Mouse (Mus musculus) limb, embryonic 10.5 days (tissue): ENCODE measurements around the gene 4930578G10Rik. TPM values are rescaled to one million over a fixed set of nuclear protein-coding genes. Genes with fewer than 3 reads are reported as not detected.
"Not testable (repeated sequence)": the region's sequence is repeated elsewhere in the genome, so short reads cannot be mapped to it uniquely, and the experiment has no call there.

Source experiments
- DNase-seq: peaks from one replicate; pipeline ENCODE4 v3.0.0-alpha.2; 2017; ENCODE audit warnings: low spot score
- H3K27ac ChIP-seq: fragments of 300-500 bp; sonication (generic); 2 replicates; pipeline ENCODE4 v1.5.1; 2016; ENCODE audit warnings: mild to moderate bottlenecking
- H3K27me3 ChIP-seq: fragments of 300-500 bp; sonication (generic); 2 replicates; pipeline ENCODE4 v1.6.1; 2016; ENCODE audit warnings: low read depth, mild to moderate bottlenecking; ENCODE audit not compliant: poor library complexity, severe bottlenecking
- H3K36me3 ChIP-seq: fragments of 300-500 bp; sonication (generic); 2 replicates; pipeline ENCODE4 v1.6.1; 2016; ENCODE audit warnings: mild to moderate bottlenecking, moderate library complexity
- H3K4me1 ChIP-seq: fragments of 300-500 bp; sonication (generic); 2 replicates; pipeline ENCODE4 v1.6.1; 2016
- H3K4me3 ChIP-seq: fragments of 300-500 bp; sonication (generic); 2 replicates; pipeline ENCODE4 v1.5.1; 2016; ENCODE audit warnings: mild to moderate bottlenecking, moderate library complexity
- H3K9me3 ChIP-seq: fragments of 300-500 bp; sonication (generic); replicated peaks from 2 replicates; pipeline ENCODE4 v1.6.1; 2016; ENCODE audit warnings: mild to moderate bottlenecking
- WGBS: fragments of 180-500 bp; shearing (Covaris S2); methylation state at CpG from one replicate; pipeline ENCODE4 v1.1.7; 2016; 5-methylcytosine and 5-hydroxymethylcytosine counted together
- polyA plus RNA-seq: library from polyadenylated mRNA; unstranded; fragments of >200 nt; fragmentation: Nextera tagmentation; extraction: Ambion mirVana; gene quantifications from 2 replicates; pipeline ENCODE4 v1.2.1, GENCODE M21; 2016

4930578G10Rik gene
- not detected in 2 replicates for polyA plus RNA-seq

DNA sequence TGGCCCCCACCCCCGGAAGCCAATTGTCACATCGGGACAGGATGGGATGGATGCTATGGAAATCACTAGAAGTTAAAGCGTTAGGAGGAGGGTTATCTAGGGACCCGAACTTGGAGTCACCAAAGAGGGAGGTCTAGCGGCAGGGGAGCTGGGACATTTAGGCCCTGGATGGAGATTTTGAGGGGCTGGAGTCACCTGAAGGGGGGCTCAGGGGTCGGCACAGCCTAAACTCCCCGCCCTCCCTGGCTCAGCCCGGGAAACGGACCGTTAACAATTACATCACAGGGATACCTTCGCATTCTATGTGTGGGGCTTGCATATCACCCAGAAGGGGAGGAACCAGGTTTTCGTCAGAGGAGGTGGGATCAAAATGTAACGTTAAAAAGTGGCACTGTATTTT lies at the start of gene 4930578G10Rik:
Gene 4930578G10Rik (plus strand): TSS at position 301 of the 400 bp plus-strand sequence.
- not testable (repeated sequence) for H3K27me3 ChIP-seq, H3K27ac ChIP-seq, H3K4me3 ChIP-seq, H3K36me3 ChIP-seq, H3K9me3 ChIP-seq, H3K4me1 ChIP-seq, DNase-seq
- WGBS = no CpG with 5 or more reads among the region's 13 CpGs

DNA sequence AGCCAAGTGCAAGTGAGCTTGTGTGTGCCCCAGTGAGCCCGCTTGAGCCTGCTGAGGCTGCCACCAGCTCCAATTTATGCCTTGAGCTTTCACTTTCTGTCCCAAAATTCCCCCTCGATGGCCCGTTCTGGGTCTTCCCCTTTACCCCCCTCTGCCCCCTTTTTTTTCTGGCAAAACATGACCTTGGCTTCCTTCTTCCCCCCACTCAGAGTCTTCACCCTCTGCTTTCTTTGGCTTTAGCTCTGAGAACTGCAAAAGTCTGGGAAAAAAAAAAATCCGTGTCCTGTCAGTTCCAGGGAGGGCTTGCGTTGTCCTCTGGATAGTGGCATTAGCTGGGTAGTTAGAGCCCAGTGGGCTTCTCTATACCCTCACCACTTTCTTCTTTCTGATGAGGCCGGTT lies 21.1 kb downstream of the 4930578G10Rik start, which contains the start of gene Ccl19:
Gene Ccl19 (minus strand): TSS at position 101 of the 400 bp plus-strand sequence.
- H3K27ac ChIP-seq, H3K9me3 ChIP-seq, H3K4me1 ChIP-seq, H3K4me3 ChIP-seq, H3K27me3 ChIP-seq, H3K36me3 ChIP-seq, DNase-seq: not testable (repeated sequence)
- WGBS = no CpG with 5 or more reads among the region's 6 CpGs

DNA sequence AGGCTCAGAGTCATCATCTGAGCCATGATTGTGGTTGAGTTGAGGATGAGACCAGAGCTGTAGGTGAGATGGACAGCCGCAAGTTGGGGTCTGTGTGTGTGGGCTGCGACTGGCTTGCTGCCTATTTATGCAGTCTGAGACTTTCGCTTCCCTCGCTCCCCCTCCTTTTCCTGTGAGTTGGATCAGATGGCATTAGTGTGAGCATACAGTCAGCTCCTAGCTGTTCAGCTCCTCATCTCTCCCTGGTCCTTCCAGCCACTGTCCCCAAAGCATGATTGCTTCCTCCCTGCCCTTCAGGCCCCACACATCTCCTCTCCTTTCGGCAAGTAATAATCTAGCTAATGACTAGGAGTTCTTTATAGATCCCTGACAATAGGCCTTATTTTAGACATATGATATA lies 38.5 kb downstream of the 4930578G10Rik start, which contains the start of gene Ccl21a:
Gene Ccl21a (minus strand): TSS at position 101 of the 400 bp plus-strand sequence.
- not testable (repeated sequence) for H3K27me3 ChIP-seq, H3K9me3 ChIP-seq, DNase-seq, H3K36me3 ChIP-seq, H3K4me3 ChIP-seq, H3K27ac ChIP-seq, H3K4me1 ChIP-seq
- WGBS = no CpG with 5 or more reads among the region's 5 CpGs

DNA sequence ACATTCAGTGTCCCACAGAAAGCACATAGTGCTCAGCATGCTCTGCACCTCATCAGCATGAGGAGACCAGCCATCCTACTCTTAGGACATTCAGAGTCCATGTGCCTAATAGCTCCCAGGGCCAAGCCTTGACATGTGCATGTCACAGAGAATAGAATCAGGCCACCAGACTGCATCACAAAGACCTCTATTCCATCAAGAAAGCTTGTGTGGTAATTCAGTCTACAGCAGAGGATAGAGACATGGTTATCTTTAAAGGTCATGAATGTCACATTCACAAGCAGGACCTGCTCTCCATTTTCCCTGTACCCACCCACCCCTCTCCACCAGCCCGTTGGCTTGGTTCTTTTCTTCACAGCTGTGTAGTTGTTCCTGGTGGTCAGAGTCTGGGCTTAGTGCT lies 118.4 kb downstream of the 4930578G10Rik start, which contains the start of gene Fam205a1:
Gene Fam205a1 (minus strand): TSS at position 101 of the 400 bp plus-strand sequence.
- not testable (repeated sequence) for H3K27me3 ChIP-seq, H3K4me1 ChIP-seq, H3K4me3 ChIP-seq, H3K36me3 ChIP-seq, H3K9me3 ChIP-seq, DNase-seq, H3K27ac ChIP-seq
- WGBS = 100% methylated on average over 1 of the region's 1 CpGs

DNA sequence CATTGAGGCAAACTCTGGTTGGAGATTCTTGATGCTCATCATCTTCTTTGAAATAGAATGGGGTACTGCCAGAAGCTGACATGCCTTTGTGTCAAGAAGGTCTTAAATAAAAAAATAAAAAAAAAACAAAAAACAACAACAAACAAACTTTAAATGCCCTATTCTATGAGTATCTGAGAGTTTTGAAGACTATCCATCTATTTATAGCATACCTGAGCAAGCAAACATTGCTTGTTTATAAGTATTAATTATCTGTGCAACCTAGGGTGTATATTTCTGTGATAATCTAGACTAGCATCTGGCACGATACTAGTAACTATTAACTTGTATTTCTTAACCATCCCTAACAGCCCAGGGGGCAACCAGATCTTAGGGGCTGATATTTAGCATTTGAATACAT lies 121.3 kb downstream of the 4930578G10Rik start, which contains the start of gene Gm12394:
Gene Gm12394 (minus strand): TSS at position 101 of the 400 bp plus-strand sequence.
- not testable (repeated sequence) for H3K9me3 ChIP-seq, DNase-seq, H3K4me1 ChIP-seq, H3K36me3 ChIP-seq, H3K27me3 ChIP-seq, H3K27ac ChIP-seq, H3K4me3 ChIP-seq
- WGBS = 82% methylated on average over 1 of the region's 1 CpGs

DNA sequence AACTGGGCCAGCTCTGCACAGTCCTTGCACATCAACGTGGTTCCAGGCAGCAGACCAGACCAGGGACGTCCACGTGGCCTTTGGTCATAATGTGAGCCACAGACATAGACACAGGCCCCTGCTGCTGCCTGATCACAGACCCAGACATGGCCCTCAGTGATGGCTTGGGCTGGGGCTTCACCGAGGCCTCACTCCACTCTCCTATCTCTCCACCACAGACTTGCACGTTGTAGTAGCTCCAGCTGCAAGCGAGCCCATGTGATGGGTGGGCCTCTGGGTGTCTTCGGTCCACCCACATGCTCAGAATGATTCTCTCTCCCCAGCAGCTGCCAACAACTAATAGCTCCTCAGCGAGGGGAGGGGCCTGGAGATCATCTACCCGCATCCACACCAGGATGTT lies 125.1 kb downstream of the 4930578G10Rik start:
- WGBS = 84% methylated on average over 9 of the region's 9 CpGs
- not testable (repeated sequence) for H3K4me3 ChIP-seq, H3K36me3 ChIP-seq, H3K27me3 ChIP-seq, H3K4me1 ChIP-seq, H3K9me3 ChIP-seq, H3K27ac ChIP-seq, DNase-seq

DNA sequence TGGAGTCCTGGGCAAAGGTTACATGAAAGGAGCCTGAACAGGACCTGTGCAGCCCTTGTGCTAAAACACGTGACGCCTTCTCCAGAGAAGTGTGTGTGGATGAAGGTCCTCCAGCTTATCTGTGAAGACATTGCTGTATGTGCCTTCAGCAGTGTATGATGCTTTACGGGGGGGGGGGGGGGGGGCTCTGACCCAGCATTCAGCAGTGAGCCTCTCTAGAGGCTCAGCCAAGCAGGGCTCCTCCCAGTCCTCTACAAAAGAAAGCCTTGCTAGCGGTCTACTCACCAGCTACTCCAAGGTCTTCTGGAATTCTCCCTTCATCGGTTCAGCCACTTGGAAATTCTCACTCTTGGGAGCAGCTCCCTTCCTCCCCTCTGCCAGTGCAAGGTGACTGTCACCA lies 128.1 kb downstream of the 4930578G10Rik start:
- not testable (repeated sequence) for H3K4me3 ChIP-seq, H3K27me3 ChIP-seq, H3K36me3 ChIP-seq, DNase-seq, H3K4me1 ChIP-seq, H3K27ac ChIP-seq, H3K9me3 ChIP-seq
- 87% methylated on average over 5 of the region's 5 CpGs for WGBS

DNA sequence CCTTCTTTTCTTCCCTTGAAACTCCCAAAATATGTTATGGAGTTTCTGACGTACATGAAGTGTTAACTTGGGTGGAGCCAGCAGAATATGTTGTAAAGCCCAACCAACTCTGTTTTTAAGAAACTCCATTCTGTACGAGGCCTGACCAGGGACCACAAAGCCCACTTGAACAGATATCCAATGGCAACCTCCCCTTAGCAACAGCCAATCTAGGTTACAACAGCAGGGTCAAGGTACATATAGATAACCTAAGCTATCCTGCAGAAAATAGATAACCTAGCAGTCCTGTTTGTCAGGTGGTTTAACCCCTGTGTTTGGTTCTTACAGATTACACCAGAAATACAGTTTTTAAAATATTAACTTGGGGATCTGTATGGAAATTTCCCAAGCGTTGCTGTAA lies 132.0 kb downstream of the 4930578G10Rik start:
- DNase-seq = no peak
- H3K9me3 ChIP-seq = no peaks in the 10 kb centered on the region
- no peak overlapping the region for H3K4me3 ChIP-seq
- H3K36me3 ChIP-seq = no peaks in the 10 kb centered on the region
- 82% methylated on average over 3 of the region's 3 CpGs for WGBS
- no peaks in the 10 kb centered on the region for H3K4me1 ChIP-seq
- no peaks in the 10 kb centered on the region for H3K27me3 ChIP-seq
- H3K27ac ChIP-seq = no peak overlapping the region

DNA sequence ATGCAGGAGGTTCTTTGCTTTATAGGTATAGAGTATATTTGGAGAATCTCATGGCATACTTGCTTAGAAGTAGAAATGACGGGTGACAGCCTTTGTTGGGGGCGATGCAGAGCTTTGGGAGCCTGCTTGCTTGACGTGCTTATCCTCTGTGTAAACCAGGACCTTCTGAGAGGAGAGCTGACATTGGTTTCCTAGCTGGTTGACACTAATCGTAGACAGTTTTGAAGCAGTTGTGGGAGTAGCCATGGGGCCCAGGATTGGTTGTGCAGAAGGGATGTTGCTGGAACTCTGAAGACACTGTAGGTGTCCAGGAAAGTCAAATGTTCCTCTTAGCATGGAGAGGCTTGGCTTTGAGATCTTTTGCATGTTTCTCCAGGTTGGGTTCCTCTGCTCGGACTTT lies 132.8 kb downstream of the 4930578G10Rik start:
- WGBS = 90% methylated on average over 5 of the region's 5 CpGs
- H3K4me1 ChIP-seq = no peaks in the 10 kb centered on the region

DNA sequence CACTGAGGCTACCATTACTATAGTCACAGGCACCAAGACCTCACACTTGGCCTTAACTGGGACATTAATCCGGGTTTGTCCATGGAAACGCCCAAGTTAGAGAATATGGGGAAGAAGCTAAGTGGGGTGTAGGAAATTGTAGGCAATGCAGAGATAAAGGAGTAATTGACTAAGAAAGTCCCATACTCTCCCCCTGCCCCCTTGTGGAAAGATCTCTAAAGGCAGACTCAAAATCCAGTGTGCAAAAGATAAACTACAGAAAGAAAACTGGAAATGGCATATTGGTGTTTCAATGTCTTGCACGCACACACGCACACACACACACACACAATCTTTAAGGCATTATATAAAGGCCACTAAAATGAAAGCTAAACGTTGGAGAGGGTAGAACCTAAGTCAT lies 135.4 kb downstream of the 4930578G10Rik start:
- H3K4me3 ChIP-seq = no peak overlapping the region
- H3K27ac ChIP-seq = no peak overlapping the region
- H3K36me3 ChIP-seq = no peaks in the 10 kb centered on the region
- no peaks in the 10 kb centered on the region for H3K27me3 ChIP-seq
- H3K4me1 ChIP-seq = no peaks in the 10 kb centered on the region
- no peaks in the 10 kb centered on the region for H3K9me3 ChIP-seq
- 83% methylated on average over 5 of the region's 5 CpGs for whole genome bisulfite sequencing
- no peak for DNase-seq

More for the DNA sequence above, 132.8 kb downstream of the 4930578G10Rik start:
- Histone ChIP-seq H3K27me3 (no peaks in the 10 kb centered on the region), H3K27ac (no peak overlapping the region), H3K36me3 (no peaks in the 10 kb centered on the region), H3K9me3 (no peaks in the 10 kb centered on the region), H3K4me3 (no peak overlapping the region)
- no peak for DNase-seq

DNA sequence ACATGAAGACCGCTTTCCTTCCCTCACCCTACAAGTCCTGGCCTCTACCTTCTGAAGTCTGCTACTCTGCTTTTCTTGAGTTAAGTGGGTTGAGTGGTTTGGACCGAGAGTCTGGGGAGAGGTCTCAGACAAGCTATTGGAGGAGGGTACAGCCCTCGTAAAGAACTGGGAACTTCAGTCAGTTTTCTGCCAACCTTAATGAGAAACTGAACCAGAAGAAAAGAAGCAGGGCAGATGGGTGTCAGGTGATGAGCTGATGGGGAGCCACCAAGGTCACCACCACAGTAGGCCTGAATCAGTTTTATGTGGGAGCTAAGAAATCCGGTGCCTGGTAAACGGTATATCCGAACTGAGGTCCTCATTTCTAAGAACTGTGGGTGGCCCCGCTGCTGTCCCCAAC lies 136.8 kb downstream of the 4930578G10Rik start:
- Histone ChIP-seq H3K4me3 (no peak overlapping the region), H3K4me1 (no peaks in the 10 kb centered on the region), H3K27me3 (no peaks in the 10 kb centered on the region), H3K27ac (no peak overlapping the region), H3K9me3 (no peaks in the 10 kb centered on the region), H3K36me3 (no peaks in the 10 kb centered on the region)
- no peak for DNase-seq
- 87% methylated on average over 7 of the region's 7 CpGs for WGBS

DNA sequence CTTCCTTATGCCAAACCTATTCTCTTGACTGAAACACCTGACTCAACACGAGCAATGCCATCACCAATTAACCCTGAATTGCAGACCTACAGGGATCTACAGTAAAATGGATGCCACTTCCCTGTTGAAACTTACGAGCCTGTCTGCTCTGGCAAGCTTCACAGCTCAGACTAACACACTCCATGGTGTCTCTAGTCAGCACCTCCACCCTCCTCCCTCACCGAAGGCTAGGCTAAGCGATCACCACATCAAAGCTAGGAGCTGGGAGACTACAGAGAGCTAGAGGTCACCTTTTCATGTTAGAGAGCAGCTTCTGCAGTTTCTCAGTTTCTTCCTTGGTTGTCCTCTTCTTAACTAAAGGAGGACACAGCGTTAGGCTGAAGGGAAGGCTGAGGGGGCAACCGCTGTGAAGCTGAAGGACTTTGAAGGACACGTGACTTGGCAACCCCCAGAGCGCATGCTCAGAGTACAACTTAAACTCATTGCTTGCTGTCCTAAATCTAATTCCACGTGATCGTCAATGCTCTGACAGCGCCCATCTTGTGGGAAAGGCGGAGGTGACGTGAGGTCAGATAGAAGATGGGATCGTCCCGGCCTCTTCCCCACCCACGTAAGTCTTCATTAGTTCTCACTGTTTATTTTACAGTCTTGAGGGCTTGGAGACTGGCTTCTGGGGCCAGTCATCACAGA lies 137.5 kb downstream of the 4930578G10Rik start:
- Histone ChIP-seq H3K27me3 (no peaks in the 10 kb centered on the region), H3K4me3 (no peak overlapping the region), H3K36me3 (no peaks in the 10 kb centered on the region), H3K9me3 (no peaks in the 10 kb centered on the region), H3K27ac (no peak overlapping the region), H3K4me1 (no peaks in the 10 kb centered on the region)
- 72% methylated on average over 16 of the region's 16 CpGs for WGBS
- DNase-seq = no peak

DNA sequence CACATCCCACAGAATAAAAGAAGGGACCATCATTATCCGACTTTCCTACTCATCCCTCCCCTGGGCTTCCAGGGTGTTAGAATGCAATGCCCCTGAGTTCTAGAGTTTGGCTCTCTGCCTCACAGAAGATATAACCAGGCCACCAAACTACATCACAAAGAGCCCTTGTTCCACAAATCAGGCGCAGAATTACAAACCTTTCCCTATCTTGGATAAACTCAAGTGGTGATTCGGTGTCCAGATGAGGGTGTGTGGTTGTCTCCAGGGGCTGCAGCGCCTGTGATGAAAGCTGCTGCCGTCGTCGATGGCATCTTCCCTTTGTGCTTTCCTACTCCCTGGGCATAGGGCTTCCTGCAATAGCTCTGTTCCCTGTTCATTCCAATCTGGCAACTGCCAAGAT lies 138.8 kb downstream of the 4930578G10Rik start, which contains the start of gene Fam205c:
Gene Fam205c (minus strand): TSS at position 101 of the 400 bp plus-strand sequence.
- Histone ChIP-seq H3K27me3 (no peaks in the 10 kb centered on the region), H3K27ac (no peak within 1 kb of the TSS), H3K4me3 (no peak within 1 kb of the TSS), H3K9me3 (no peaks in the 10 kb centered on the region), H3K36me3 (no peaks in the 10 kb centered on the region), H3K4me1 (no peaks in the 10 kb centered on the region)
- 89% methylated on average over 7 of the region's 7 CpGs for WGBS
- DNase-seq = no peak
